Mouse (Mus musculus) olfactory bulb, adult 2 months (tissue): ENCODE measurements around the gene Sarnp. TPM values are rescaled to one million over a fixed set of nuclear protein-coding genes. Genes with fewer than 3 reads are reported as not detected.

ENCODE experiments used
- H3K27ac ChIP-seq: fragments of 200-500 bp; 2 replicates; pipeline ENCODE4 v1.5.1; 2012; ENCODE audit warnings: low read depth, low read length; ENCODE audit not compliant: insufficient read depth
- H3K4me1 ChIP-seq: fragments of 200-500 bp; 2 replicates; pipeline ENCODE4 v1.6.1; 2012; ENCODE audit warnings: low read length; ENCODE audit not compliant: control insufficient read depth, insufficient read depth
- H3K4me3 ChIP-seq: fragments of 200-500 bp; 2 replicates; pipeline ENCODE4 v1.5.1; 2012; ENCODE audit warnings: mild to moderate bottlenecking, low read depth, low read length, moderate library complexity; ENCODE audit not compliant: insufficient read depth
- CTCF ChIP-seq: fragments of 200-500 bp; IDR thresholded peaks from 2 replicates; pipeline ENCODE4 v1.5.1; 2012; ENCODE audit warnings: low read depth, mild to moderate bottlenecking, low read length, moderate library complexity; ENCODE audit not compliant: insufficient read depth
- POLR2A ChIP-seq: fragments of 200-500 bp; IDR thresholded peaks from 2 replicates; pipeline ENCODE4 v1.6.1; 2012; ENCODE audit warnings: mild to moderate bottlenecking, low read depth, low read length, moderate library complexity; ENCODE audit not compliant: insufficient read depth
- WGBS: fragments of 180-500 bp; shearing (Covaris S2); methylation state at CpG from one replicate; pipeline ENCODE4 v1.1.7; 2018; 5-methylcytosine and 5-hydroxymethylcytosine counted together
- polyA plus RNA-seq: library from polyadenylated mRNA; stranded (reverse); fragments of >200 nt; gene quantifications from 2 replicates; pipeline ENCODE4 v1.2.4, GENCODE M21; 2012; ENCODE audit warnings: low replicate concordance; ENCODE audit not compliant: missing spikeins, insufficient read depth, insufficient read length

Sarnp gene
- not detected in 2 replicates for polyA plus RNA-seq

DNA sequence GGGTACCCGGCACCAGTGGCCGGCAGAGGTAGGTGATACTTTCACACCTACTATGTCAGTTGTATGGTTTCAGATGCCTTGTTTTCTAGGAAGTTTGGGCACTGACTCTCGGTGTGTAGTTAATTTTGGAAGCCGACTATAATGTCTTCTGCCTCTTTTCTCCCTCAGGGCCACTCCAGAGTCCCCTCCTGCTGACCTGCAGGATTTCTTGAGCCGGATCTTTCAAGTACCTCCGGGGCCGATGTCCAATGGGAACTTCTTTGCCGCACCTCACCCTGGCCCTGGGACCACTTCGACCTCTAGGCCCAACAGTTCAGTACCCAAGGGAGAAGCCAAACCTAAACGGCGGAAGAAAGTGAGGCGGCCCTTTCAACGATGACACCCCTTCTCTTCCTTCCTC lies at the start of gene Sarnp:
Gene Sarnp, plus strand, starts transcription at position 301 of the 400 bp plus-strand sequence.
- 0 out of 2 replicates have a peak, but pooled peaks cover 2% of the 10 kb centered on the region for H3K4me1 ChIP-seq
- WGBS: 90% methylated on average over 13 of the region's 13 CpGs
- TF ChIP-seq POLR2A: no peak
- no peak for TF ChIP-seq CTCF
- no peak within 1 kb of the TSS for H3K27ac ChIP-seq
- H3K4me3 ChIP-seq: no peak within 1 kb of the TSS

DNA sequence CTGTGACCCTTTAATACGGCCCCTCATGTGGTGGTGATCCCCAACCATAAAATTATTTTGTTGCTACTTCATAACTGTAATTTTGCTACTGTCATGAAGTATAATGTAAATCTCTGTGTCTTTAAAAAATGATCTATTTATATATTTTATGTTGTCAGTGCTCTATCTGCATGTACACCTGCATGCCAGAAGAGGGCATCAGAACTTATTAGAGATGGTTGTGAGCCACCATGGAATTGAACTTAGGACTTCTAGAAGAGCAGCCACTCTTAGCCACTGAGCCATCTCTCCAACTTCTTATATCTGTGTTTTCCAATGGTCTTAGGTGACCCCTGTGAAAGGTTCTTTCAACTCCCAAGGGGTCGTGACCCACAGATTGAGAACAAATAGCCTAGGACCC lies 44.2 kb upstream of the Sarnp start:
- WGBS: 75% methylated on average over 2 of the region's 2 CpGs

DNA sequence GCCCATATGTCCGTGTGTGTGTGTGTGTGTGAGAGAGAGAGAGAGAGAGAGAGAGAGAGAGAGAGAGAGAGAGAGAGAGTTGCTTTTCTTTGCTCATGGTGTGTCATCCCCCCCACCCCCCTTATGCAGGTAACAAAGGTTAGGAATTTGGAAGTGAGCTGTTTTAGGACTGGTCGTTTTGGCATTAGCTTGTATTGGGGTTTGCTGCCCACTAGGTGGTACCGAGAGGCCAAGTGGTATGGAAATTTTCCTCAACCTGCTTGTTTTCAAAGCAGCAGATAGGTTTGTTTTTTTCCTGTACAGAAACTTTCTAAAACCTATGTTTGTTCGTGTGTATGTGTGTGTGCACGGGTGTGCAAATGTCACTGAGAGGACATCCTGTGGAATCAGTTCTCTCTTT lies 43.4 kb upstream of the Sarnp start:
- Histone ChIP-seq H3K4me1 (no peaks in the 10 kb centered on the region), H3K27ac (no peak overlapping the region), H3K4me3 (no peak overlapping the region)
- TF ChIP-seq CTCF: no peak
- TF ChIP-seq POLR2A: no peak
- 23% methylated on average over 5 of the region's 5 CpGs for WGBS

More for the DNA sequence above, 44.2 kb upstream of the Sarnp start:
- no peaks in the 10 kb centered on the region for H3K4me1 ChIP-seq
- TF ChIP-seq POLR2A (no peak), CTCF (no peak)
- H3K27ac ChIP-seq: no peak overlapping the region
- H3K4me3 ChIP-seq: no peak overlapping the region

DNA sequence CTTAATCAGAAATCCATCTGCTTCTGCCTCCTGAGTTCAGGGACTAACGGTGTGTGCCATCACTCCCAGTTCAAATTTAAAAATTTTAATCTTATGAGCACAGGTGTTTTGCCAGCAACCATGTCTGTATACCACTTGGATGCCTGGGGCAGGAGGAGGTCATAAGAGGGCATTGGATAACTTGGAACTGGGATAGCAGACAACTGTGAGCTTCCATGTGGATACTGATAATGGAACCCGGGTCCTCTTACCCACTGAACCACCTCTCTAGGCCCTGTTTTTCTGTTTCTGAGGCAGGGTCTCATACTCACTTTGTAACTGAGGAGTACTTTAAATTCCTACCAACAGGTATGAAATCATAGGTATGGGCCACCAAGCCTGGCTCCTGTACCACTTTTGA lies 38.7 kb upstream of the Sarnp start:
- no peak for TF ChIP-seq POLR2A
- TF ChIP-seq CTCF: no peak
- Histone ChIP-seq H3K27ac (no peak overlapping the region), H3K4me3 (no peak overlapping the region), H3K4me1 (peaks cover 4% of the 10 kb centered on the region; the same call in 1 of the 2 replicates)
- WGBS: 89% methylated on average over 2 of the region's 2 CpGs

DNA sequence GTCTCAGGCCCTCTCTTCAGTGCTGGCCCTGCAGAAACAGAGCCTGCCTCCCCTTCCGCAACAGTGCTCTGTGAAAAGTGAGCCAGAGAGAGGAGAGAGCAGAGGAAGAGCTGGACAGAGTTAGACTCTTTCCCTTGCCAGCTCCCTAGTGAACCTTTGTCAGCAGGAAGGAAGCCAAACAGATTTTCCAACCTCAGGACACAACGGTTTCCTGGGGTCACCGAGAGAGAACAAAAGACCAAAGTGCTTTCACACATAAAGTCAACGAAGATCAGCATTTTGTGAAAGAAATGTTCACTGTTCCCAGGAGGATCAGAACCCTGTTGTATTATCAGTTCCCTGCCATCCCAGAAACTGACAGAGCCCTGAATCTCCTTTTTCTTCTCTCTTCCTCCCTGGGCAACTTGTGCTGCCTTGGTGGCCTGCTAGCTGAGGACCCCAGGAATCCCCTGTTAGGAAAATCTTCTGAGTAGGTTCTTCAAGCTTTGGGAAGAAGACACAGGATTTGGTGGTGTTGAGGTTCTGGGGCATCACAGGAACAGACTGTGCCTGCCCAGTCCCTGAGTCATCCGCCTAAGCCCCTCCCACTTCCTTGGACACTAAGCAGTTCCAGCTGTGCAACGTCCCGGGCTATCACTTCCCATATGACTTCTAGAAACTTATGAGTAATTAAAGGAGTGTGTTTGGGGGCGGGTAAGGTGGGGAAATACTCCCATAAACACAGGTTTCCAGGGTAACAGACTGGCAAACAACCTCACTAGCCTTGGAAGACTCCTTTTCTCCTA lies 37.9 kb upstream of the Sarnp start:
- WGBS: 38% methylated on average over 8 of the region's 8 CpGs
- H3K4me1 ChIP-seq: peaks cover 4% of the 10 kb centered on the region; the same call in 1 of the 2 replicates
- TF ChIP-seq POLR2A (no peak), CTCF (no peak)

DNA sequence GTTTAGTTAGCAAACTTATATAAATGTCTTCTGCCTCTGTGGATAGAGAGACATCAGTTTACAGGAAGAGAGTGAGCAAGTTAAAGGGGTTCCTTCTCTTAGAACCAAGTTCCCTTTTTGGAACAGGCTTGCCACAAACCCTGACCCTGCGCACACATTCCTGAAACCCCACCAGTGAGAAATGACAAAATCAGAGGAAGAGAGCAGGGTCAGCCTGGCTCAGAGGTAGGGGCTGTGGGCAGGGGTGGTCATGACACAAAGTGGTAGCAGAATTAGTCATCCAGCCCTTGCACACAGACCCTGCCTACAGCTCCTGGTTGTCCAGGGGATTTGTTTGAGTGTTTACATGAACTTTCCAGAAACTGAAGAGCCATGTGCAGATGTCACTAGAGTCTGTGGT lies 36.9 kb upstream of the Sarnp start:
- peaks cover 4% of the 10 kb centered on the region; the same call in 1 of the 2 replicates for H3K4me1 ChIP-seq
- 96% methylated on average over 1 of the region's 1 CpGs for WGBS
- H3K27ac ChIP-seq: no peak overlapping the region
- no peak overlapping the region for H3K4me3 ChIP-seq
- TF ChIP-seq CTCF: no peak
- no peak for TF ChIP-seq POLR2A

More for the DNA sequence above, 37.9 kb upstream of the Sarnp start:
- Histone ChIP-seq H3K27ac (peak overlapping the region; percentile 56; the same call in 1 of the 2 replicates), H3K4me3 (no peak overlapping the region)

DNA sequence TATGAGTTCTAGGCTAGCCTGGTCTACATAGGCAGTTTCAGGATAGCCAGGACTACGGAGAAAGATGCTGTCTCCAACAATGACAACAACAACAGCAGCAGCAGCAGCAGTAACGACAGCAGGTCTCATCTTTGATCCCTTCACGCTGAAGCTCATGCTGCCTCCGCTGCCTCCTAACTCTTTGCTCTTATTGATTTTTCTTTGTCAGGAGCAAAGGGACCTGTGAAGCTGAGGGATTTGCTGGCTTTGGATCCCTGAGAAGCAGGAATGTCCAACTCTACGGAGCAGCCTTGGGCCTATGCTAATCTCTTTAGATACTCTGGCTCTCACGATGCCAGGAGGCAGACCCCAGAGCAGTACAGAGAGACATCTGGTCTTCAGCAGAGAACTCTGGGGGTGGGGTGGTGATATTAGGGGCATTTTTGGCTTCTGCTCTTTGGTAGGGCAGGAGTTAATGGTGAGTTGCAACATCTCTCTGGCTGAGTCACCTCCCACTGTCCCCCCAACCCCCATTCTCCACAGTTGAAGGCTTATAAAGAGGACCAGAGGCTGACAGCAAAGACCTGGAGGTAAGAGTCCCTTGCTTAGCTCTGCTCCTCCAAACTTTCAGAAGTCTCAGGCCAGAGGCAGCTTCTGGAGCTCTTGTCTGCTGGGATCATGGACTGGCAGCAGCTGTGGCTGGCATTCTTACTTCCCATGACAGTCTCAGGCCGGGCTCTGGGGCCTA lies 26.6 kb upstream of the Sarnp start, which contains the start of gene Mmp19:
Gene Mmp19, plus strand, starts transcription at position 513 of the 727 bp plus-strand sequence.
- 71% methylated on average over 7 of the region's 7 CpGs for WGBS

DNA sequence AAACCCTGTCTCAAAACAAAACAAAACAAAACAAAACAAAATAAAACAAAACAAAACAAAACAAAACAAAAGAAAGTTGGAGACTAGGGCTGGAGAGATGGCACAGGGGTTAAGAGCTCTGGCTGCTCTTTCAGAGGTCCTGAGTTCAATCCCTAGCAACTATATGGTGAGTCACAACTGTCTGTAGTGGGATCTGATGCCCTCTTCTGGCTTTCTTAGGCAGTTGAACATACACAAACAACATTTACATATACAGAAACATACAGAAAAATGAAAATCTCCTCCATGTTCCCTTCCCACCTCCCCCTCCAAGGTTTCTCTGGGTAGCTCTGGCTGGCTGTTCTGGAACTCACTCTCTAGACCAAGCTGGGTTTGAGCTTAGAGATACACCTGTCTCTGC lies 25.1 kb upstream of the Sarnp start:
- H3K4me3 ChIP-seq: no peak overlapping the region
- no peak overlapping the region for H3K27ac ChIP-seq
- TF ChIP-seq CTCF: no peak
- no peak for TF ChIP-seq POLR2A
- H3K4me1 ChIP-seq: peaks cover 2% of the 10 kb centered on the region; the same call in 1 of the 2 replicates

More for the DNA sequence above, 26.6 kb upstream of the Sarnp start, which contains the start of gene Mmp19:
- TF ChIP-seq POLR2A: no peak
- no peak for TF ChIP-seq CTCF
- Histone ChIP-seq H3K27ac (no peak within 1 kb of the TSS), H3K4me1 (peaks cover 2% of the 10 kb centered on the region; the same call in 1 of the 2 replicates), H3K4me3 (no peak within 1 kb of the TSS)

DNA sequence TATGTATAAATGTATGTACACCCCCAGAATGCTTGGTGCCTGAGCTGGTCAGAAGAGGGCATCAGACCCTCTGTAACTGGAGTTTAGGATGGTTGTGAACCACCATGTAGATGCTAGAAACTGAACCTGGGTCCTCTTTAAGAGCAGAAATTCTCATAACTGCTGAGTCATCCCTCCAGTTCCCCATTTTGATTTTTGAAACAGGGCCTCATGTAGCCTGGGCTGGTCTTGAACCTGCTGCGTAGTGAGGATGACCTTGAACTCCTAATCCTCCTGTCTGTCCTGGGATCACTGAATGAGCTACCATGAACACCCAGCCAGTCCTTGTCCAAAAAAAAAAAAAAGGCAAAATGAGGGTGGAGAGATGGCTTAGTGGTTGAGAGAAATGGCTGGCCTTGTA lies 23.9 kb upstream of the Sarnp start:
- Histone ChIP-seq H3K27ac (no peak overlapping the region), H3K4me1 (peaks cover 2% of the 10 kb centered on the region; the same call in 1 of the 2 replicates), H3K4me3 (no peak overlapping the region)
- 94% methylated on average over 1 of the region's 1 CpGs for WGBS
- no peak for TF ChIP-seq CTCF
- TF ChIP-seq POLR2A: no peak
